Mouse (Mus musculus) liver, embryonic 14.5 days (tissue): ENCODE measurements around the gene Crebrf. TPM values are rescaled to one million over a fixed set of nuclear protein-coding genes. Genes with fewer than 3 reads are reported as not detected.

ENCODE experiments used
- ATAC-seq: fragments of 200-750 bp; cut with Nextera tagmentation; 2 replicates; pipeline ENCODE4 v1.8.0; 2017; ENCODE audit warnings: moderate number of reproducible peaks, mild to moderate bottlenecking, moderate library complexity; ENCODE audit not compliant: insufficient read depth
- DNase-seq, 3 experiments: peaks; one replicate each; pipeline ENCODE4 v3.0.0-alpha.2; 2012 to 2013; ENCODE audit warnings: low read depth in 3 of 3, low spot score in 3 of 3
- H3K27ac ChIP-seq: fragments of 300-500 bp; sonication (generic); 2 replicates; pipeline ENCODE4 v1.5.1; 2014; ENCODE audit warnings: moderate library complexity, mild to moderate bottlenecking, control low read depth, inconsistent platforms
- H3K27me3 ChIP-seq: fragments of 300-500 bp; sonication (generic); 2 replicates; pipeline ENCODE4 v1.6.1; 2014; ENCODE audit warnings: mild to moderate bottlenecking, low read length, moderate library complexity; ENCODE audit not compliant: control insufficient read depth, insufficient read depth
- H3K36me3 ChIP-seq: fragments of 300-500 bp; sonication (generic); replicated peaks from 2 replicates; pipeline ENCODE4 v1.6.1; 2014; ENCODE audit warnings: low read depth; ENCODE audit not compliant: control insufficient read depth, insufficient read depth
- H3K4me1 ChIP-seq, 2 experiments: fragments of 200-500 bp in 1 of 2; fragments of 300-500 bp in 1 of 2; sonication (generic) in 1 of 2; replicated peaks; 2 replicates each; pipeline ENCODE4 v1.6.1; 2012 to 2014; ENCODE audit warnings: antibody characterized with exemption in 1 of 2, inconsistent platforms in 1 of 2, low read length in 1 of 2; ENCODE audit not compliant: control insufficient read depth in 2 of 2, insufficient read depth in 2 of 2
- H3K4me2 ChIP-seq: fragments of 300-500 bp; sonication (generic); 2 replicates; pipeline ENCODE4 v1.6.1; 2014; ENCODE audit warnings: low read depth, mild to moderate bottlenecking, control low read depth, moderate library complexity
- H3K4me3 ChIP-seq, 2 experiments: fragments of 200-500 bp in 1 of 2; fragments of 300-500 bp in 1 of 2; sonication (generic) in 1 of 2; 2 replicates each; pipeline ENCODE4 v1.5.1; 2012 to 2014; ENCODE audit warnings: low read depth in 2 of 2, low read length in 2 of 2, mild to moderate bottlenecking in 2 of 2, control low read depth in 1 of 2, inconsistent platforms in 1 of 2, moderate library complexity in 1 of 2; ENCODE audit not compliant: insufficient read depth in 1 of 2
- H3K9ac ChIP-seq: fragments of 300-500 bp; sonication (generic); replicated peaks from 2 replicates; pipeline ENCODE4 v1.6.1; 2014; ENCODE audit warnings: mild to moderate bottlenecking, control low read depth, moderate library complexity
- H3K9me3 ChIP-seq: fragments of 300-500 bp; sonication (generic); 2 replicates; pipeline ENCODE4 v1.6.1; 2016; ENCODE audit warnings: low read length, mixed read lengths; ENCODE audit not compliant: control insufficient read depth
- CTCF ChIP-seq: IDR thresholded peaks from 2 replicates; pipeline ENCODE4 v1.5.1; 2016; ENCODE audit warnings: antibody characterized with exemption, low read depth, control low read depth
- EP300 ChIP-seq: IDR thresholded peaks from 2 replicates; pipeline ENCODE4 v1.6.1; 2016; ENCODE audit warnings: antibody characterized with exemption, low read depth
- WGBS: fragments of 180-500 bp; shearing (Covaris S2); extraction: QIAGEN DNeasy Blood & Tissue Kit; methylation state at CpG from one replicate; pipeline ENCODE4 v1.1.7; 2014; ENCODE audit not compliant: insufficient replicate concordance; 5-methylcytosine and 5-hydroxymethylcytosine counted together
- polyA plus RNA-seq, 2 experiments: library from polyadenylated mRNA; depleted of rRNA in 1 of 2; stranded (reverse) in 1 of 2; unstranded in 1 of 2; fragments of >200 nt; fragmentation: Nextera tagmentation in 1 of 2; extraction: Ambion mirVana in 1 of 2; gene quantifications; 2 replicates each; pipeline versions ENCODE4 v1.2.1 to v1.2.3; 2012 to 2014

The Crebrf gene
- polyA plus RNA-seq (2012; rRNA removed) = 1.2 and 1.3 TPM in 2 replicates
- 2.8 and 3.2 TPM in 2 replicates for polyA plus RNA-seq (2014; fragmentation: Nextera tagmentation; extraction: Ambion mirVana)

- H3K4me2 ChIP-seq = peak within 1 kb of the TSS; percentile 90
- ATAC-seq (peak; percentile 61), DNase-seq (peak; percentile 95 to 96 (median 96))
- no peaks in the 10 kb centered on the region for H3K27me3 ChIP-seq
- peak within 1 kb of the TSS; percentile 83 for H3K9ac ChIP-seq
- H3K36me3 ChIP-seq = no peaks in the 10 kb centered on the region
- H3K9me3 ChIP-seq = no peaks in the 10 kb centered on the region
- peak within 1 kb of the TSS; percentile 90 for H3K27ac ChIP-seq
- TF ChIP-seq EP300 (no peak), CTCF (no peak)
- under 1% methylated on average over 41 of the region's 41 CpGs for WGBS
- peaks cover 23 to 24% of the 10 kb centered on the region in 2 experiments for H3K4me1 ChIP-seq
- peak within 1 kb of the TSS; percentile 86 to 87 for H3K4me3 ChIP-seq
These were observed at the start of gene Crebrf for GRCm38 (mm10) chr17:26715271-26715758. TSS of gene Crebrf (plus strand) at chr17:26715650.

DNA sequence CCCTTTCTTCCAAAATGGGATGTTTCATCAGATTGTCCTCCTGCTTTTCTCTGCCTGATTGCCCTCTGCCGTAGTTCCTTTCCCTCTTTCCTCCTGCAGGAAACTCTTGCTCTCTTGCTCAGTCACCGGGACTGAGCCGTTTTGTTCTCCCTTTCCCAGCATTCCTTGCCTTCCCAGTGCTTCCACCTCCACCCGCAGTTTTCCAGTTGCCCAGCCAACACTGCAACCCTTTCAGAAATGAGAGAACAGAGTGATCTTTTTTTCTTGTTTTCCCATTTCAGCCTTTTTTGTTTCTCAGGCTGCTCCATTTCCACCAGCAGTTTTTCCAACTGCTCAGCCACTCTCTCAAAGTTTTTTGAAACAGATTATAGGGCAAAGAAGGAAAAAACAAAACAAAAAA lies 44.2 kb upstream of the Crebrf start:
- ATAC-seq (no peak), DNase-seq (no peak)
- no peaks in the 10 kb centered on the region for H3K27me3 ChIP-seq
- no peak for TF ChIP-seq CTCF
- no peak for TF ChIP-seq EP300
- H3K27ac ChIP-seq = no peak overlapping the region
- H3K4me3 ChIP-seq = no peak overlapping the region
- H3K9me3 ChIP-seq = no peaks in the 10 kb centered on the region
- 43% methylated on average over 4 of the region's 4 CpGs for WGBS
- H3K36me3 ChIP-seq = no peaks in the 10 kb centered on the region
- H3K4me2 ChIP-seq = no peak overlapping the region
- H3K9ac ChIP-seq = no peak overlapping the region
- peaks cover 3% of the 10 kb centered on the region in 2 experiments; a peak in 3 of 4 replicates for H3K4me1 ChIP-seq

- TF ChIP-seq EP300 (no peak), CTCF (no peak)
- Histone ChIP-seq H3K27me3 (no peaks in the 10 kb centered on the region), H3K4me2 (peak overlapping the region; percentile 86), H3K4me3 (peak overlapping the region; percentile 75 to 89), H3K4me1 (peaks cover 14 to 19% of the 10 kb centered on the region in 2 experiments), H3K9me3 (no peaks in the 10 kb centered on the region), H3K27ac (no peak overlapping the region; the same call in 1 of the 2 replicates), H3K9ac (peak overlapping the region; percentile 94; the same call in 1 of the 2 replicates), H3K36me3 (no peaks in the 10 kb centered on the region; the same call in 1 of the 2 replicates)
- ATAC-seq (0 out of 2 replicates have a peak, but pooled peaks have one; percentile 3), DNase-seq (no peak)
- 21% methylated on average over 7 of the region's 7 CpGs for WGBS
These were observed 39.6 kb upstream of the Crebrf start for GRCm38 (mm10) chr17:26675845-26676244.

DNA sequence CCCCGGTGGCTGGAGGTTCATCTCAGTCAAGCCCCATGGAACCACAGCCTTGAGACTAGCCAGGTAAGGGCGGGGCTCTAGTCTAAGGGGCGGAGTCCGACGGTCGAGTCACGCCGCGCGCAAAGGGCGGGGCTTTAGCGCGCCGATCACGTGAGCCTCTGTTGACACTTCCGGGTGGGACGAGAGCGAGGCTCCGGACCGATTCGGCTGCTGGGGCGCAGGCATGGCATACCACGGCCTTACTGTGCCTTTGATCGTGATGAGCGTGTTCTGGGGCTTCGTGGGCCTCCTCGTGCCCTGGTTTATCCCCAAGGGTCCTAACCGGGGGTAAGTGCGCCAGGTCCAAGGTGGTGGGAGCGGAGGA lies 39.2 kb upstream of the Crebrf start:
- Histone ChIP-seq H3K9ac (peak overlapping the region; percentile 94), H3K9me3 (no peaks in the 10 kb centered on the region), H3K27ac (peak overlapping the region; percentile 90), H3K36me3 (no peaks in the 10 kb centered on the region; the same call in 1 of the 2 replicates), H3K4me1 (peaks cover 14 to 19% of the 10 kb centered on the region in 2 experiments), H3K27me3 (no peaks in the 10 kb centered on the region), H3K4me2 (peak overlapping the region; percentile 86), H3K4me3 (peak overlapping the region; percentile 75 to 89)
- 0% methylated on average over 30 of the region's 30 CpGs for WGBS
- TF ChIP-seq CTCF (no peak), EP300 (no peak)
- peak; percentile 88 for ATAC-seq
- peak; percentile 79 to 86 (median 80) for DNase-seq

DNA sequence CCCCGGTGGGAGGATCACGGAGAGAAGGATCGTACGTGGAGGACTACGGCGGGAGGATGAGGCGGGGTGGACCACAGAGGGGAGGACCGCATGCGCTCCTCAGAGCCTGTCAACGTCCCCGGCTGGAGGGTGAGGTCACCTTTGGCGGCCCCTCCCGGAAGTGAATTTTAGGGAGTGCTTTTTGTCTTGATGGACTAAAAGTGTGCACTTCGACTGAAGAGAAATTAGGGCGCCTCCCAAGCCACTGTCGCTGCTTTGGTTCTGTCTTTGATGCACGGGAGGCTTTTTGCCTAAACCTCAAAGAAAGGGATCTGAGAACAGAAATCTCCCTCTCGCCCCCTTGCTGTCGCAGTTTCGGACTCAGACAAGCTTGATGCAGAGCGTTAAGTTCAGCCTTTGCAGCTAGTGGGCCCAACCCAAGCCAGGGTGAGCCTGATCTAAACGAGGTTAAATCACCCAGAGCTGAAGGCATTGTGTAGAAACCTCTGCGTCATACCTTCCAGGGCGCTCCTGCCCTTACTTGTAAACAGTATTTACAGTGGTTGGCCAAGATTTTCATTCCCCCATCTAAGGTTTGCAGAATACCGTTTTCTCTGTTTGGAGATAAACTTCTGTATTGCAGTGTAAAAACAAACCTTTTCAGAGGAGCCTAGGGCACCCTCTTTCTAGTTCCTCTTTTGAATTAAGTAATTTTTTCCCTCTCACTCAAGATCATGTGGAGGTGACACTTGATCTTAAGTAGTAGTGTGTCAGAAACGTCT lies 38.7 kb upstream of the Crebrf start:
- H3K27ac ChIP-seq = peak overlapping the region; percentile 90
- DNase-seq = peak; percentile 45 to 56 (median 47)
- peak; percentile 90 for ATAC-seq
- WGBS = under 1% methylated on average over 26 of the region's 26 CpGs
- H3K9me3 ChIP-seq = no peaks in the 10 kb centered on the region
- H3K27me3 ChIP-seq = no peaks in the 10 kb centered on the region
- peaks cover 14 to 19% of the 10 kb centered on the region in 2 experiments for H3K4me1 ChIP-seq
- peak overlapping the region; percentile 75 to 89 for H3K4me3 ChIP-seq
- H3K36me3 ChIP-seq = no peaks in the 10 kb centered on the region; the same call in 1 of the 2 replicates
- TF ChIP-seq CTCF = no peak; the same call in none of the 2 replicates
- no peak for TF ChIP-seq EP300
- peak overlapping the region; percentile 86 for H3K4me2 ChIP-seq
- peak overlapping the region; percentile 94 for H3K9ac ChIP-seq
